Mouse (Mus musculus) testis, adult 2 months (tissue): ENCODE results near the gene Atp9a. TPM values are rescaled to one million over a fixed set of nuclear protein-coding genes. Genes with fewer than 3 reads are reported as not detected.

Source experiments
- H3K27ac ChIP-seq: fragments of 200-500 bp; 2 replicates; pipeline ENCODE4 v1.5.1; 2012; ENCODE audit warnings: low read depth, low read length; ENCODE audit not compliant: control insufficient read depth, insufficient read depth
- H3K27me3 ChIP-seq: fragments of 200-500 bp; 2 replicates; pipeline ENCODE4 v1.6.1; 2012; ENCODE audit warnings: mild to moderate bottlenecking, low read length, moderate library complexity; ENCODE audit not compliant: control insufficient read depth, insufficient read depth
- H3K36me3 ChIP-seq: fragments of 200-500 bp; 2 replicates; pipeline ENCODE4 v1.6.1; 2012; ENCODE audit warnings: mild to moderate bottlenecking, low read length; ENCODE audit not compliant: control insufficient read depth, insufficient read depth
- H3K4me1 ChIP-seq: fragments of 200-500 bp; 2 replicates; pipeline ENCODE4 v1.6.1; 2012; ENCODE audit warnings: low read length; ENCODE audit not compliant: control insufficient read depth, insufficient read depth
- H3K4me3 ChIP-seq: fragments of 200-500 bp; 2 replicates; pipeline ENCODE4 v1.5.1; 2012; ENCODE audit warnings: low read depth, mild to moderate bottlenecking, low read length, moderate library complexity, mixed read lengths; ENCODE audit not compliant: control insufficient read depth
- CTCF ChIP-seq: fragments of 200-500 bp; IDR thresholded peaks from 2 replicates; pipeline ENCODE4 v1.5.1; 2012; ENCODE audit warnings: low read depth, mild to moderate bottlenecking, inconsistent platforms, low read length, moderate library complexity; ENCODE audit not compliant: control insufficient read depth, insufficient read depth, insufficient replicate concordance
- POLR2A ChIP-seq: fragments of 200-500 bp; IDR thresholded peaks from 2 replicates; pipeline ENCODE4 v1.6.1; 2012; ENCODE audit warnings: low read depth, mild to moderate bottlenecking, inconsistent platforms, low read length, moderate library complexity; ENCODE audit not compliant: control insufficient read depth
- polyA plus RNA-seq: library from polyadenylated mRNA; depleted of rRNA; stranded (reverse); fragments of >200 nt; gene quantifications from 2 replicates; pipeline ENCODE4 v1.2.3, GENCODE M21; 2012

The Atp9a gene
- polyA plus RNA-seq, 1 experiment, result 63.7 TPM

DNA sequence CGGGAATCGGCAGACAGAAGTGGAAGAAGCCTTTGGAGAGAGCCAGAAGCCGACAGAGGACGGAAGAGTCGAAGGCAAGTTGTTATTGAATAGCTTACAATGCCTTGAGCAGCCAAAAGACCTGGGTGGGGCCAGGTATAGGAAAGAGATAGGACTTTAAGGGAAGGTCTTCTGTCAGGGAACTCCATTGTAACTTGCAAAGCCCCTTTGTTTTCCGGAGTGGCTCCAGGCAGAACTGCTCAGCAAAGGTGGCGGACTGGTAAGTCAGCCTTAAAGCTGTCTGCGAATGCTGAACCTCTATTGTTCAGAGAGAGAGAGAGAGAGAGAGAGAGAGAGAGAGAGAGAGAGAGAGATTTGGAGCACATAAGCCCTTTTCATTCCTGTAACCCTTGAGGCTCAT is 27.1 kb upstream of the Atp9a start:
- no peak overlapping the region for H3K4me3 ChIP-seq
- no peak overlapping the region for H3K27ac ChIP-seq
- H3K36me3 ChIP-seq, result no peaks in the 10 kb centered on the region
- H3K4me1 ChIP-seq, result peaks cover 2% of the 10 kb centered on the region; the same call in 1 of the 2 replicates
- H3K27me3 ChIP-seq, result peaks cover 2% of the 10 kb centered on the region; the same call in 1 of the 2 replicates
- no peak for TF ChIP-seq CTCF
- TF ChIP-seq POLR2A, result no peak

DNA sequence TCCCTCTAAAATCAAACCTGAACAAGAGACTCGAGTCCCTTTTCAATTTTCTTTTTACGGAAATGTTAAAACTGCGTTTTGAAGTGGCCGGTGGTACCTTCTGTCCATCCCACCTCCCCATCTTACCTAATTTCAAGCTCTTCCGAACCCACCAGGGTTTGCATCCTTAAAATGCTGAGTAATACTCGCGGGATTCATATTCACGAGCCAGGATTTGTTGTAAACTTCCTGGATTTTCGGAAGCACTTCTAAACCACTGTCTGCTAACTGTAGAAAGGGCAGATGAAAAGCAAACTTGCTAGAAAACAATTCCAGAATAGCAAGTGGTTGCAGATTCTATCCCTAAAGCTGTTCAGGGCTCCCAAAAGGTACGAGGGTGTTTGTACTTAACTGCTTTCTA is 25.4 kb upstream of the Atp9a start, which contains the start of gene Sall4:
Gene Sall4, minus strand, starts transcription at position 362 of the 400 bp plus-strand sequence.
- Histone ChIP-seq H3K27me3 (peaks cover 2% of the 10 kb centered on the region; the same call in 1 of the 2 replicates), H3K27ac (no peak within 1 kb of the TSS), H3K4me1 (peaks cover 2% of the 10 kb centered on the region), H3K4me3 (peak within 1 kb of the TSS; percentile 51; the same call in 1 of the 2 replicates), H3K36me3 (no peaks in the 10 kb centered on the region)
- TF ChIP-seq POLR2A, result no peak
- no peak for TF ChIP-seq CTCF

DNA sequence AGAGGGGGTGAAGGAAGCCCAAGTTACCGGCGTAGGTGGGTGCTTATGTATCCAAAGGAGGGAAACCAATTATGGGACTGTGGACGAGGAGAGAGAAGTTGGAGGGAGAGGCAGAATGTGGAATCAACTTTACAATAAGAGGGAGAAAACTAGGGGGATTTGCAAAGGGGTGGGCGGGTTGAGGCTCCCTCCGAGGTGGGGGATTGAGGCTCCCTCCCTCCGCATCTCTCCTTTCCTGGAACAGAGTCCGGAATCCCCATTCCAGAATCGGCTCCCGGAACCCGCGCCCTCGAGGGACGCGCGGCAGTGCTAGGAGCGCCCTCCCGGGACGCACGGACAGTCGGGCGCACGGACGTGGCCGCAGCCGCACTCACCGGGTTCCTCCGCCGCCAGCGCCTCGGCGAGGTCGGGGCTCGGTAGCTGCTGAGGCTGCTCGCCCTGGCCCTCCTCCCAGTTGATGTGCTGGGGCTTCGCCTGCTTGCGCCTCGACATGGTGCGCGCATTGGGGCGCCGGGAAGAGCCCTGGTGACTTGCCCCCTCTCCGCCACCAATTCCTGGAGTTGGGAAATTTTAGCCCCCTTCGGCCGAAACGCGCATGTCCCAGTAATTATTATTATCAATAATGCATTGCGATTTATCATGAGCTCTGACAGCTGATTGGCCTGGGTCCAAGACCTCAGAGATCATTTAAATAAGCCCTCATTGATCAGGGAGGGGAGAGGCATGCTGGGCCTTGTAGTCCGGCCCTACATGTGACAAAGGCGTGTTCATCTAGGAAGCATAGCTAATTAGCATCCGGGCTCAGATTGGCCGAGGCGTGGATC is 24.5 kb upstream of the Atp9a start:
- TF ChIP-seq CTCF (no peak), POLR2A (no peak)
- Histone ChIP-seq H3K36me3 (no peaks in the 10 kb centered on the region), H3K4me3 (peak overlapping the region; percentile 51; the same call in 1 of the 2 replicates), H3K27me3 (peaks cover 2% of the 10 kb centered on the region; the same call in 1 of the 2 replicates), H3K27ac (no peak overlapping the region), H3K4me1 (peaks cover 2% of the 10 kb centered on the region)

DNA sequence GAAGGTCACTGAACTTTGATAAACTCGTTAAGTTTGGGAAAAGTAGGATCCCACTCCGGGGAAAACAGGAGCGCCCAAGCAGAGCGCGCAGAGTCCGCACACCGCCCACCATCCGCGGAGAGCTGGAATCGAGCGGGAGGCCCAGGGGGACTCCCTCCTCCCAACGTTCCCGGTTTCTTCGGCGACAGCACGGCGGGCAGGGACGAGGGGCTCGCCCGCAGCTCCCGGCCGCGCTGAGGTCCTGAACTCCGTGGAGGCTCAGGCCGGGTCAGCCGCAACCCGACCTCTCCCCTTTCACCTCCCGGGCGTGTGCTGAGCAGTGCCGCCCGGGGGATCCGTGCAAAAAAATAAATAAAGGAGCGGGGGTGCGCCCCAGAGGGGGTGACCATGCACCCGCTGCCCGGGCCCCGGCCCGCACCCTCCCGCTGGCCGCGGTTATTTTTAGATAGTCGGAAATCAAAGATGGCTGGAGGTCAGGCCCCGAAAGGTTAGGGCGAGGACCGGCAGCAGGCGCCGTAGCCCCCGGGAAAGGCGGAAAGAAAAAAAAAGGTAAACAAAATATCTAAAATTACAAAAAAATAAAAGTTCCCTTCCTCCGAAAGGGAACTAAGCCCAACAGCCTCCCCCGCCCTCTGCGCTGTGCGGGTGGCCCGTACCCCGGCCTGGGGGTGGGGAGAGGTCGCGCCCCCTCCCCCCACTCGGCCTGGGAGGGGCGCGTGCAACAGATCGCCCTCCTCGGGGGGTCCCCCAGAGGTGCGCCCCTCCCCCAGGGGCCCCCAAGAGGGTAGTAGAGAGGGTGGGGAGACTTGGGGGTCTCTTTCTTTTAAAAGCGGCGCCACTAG is 23.7 kb upstream of the Atp9a start:
- Histone ChIP-seq H3K27me3 (peaks cover 2% of the 10 kb centered on the region; the same call in 1 of the 2 replicates), H3K4me1 (peaks cover 2% of the 10 kb centered on the region), H3K27ac (no peak overlapping the region), H3K36me3 (no peaks in the 10 kb centered on the region), H3K4me3 (peak overlapping the region; percentile 23)
- TF ChIP-seq POLR2A (no peak), CTCF (no peak)

DNA sequence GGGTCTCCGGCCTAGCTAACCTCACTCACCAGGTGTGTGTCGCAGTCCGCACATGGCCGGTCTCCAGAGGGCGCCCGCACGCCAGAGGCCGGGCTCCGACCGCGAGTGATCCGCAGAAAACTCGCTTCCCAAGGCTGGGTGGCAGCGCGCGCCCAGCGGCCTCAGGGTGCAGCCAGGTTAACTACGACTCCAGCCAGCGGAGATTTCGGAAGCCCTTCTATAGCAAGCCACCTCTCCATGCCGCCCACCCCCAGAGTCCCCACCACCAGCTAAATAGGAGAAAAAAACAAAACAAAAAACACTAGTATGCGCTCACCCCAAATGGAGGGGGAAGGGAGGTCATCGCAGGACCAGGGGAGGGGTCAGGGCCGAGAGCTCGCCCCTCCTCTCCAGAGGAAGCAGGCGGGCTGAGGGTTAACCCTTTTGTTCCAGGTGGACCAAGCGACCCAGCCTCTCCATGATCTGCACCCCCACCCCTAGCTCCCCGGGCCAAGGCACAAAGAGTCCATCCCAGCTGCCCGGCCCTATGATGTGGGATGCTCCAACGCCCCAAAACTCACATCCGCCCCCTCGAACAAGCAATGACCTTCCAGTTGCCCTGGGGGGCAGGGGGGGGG is 23.0 kb upstream of the Atp9a start:
- H3K4me1 ChIP-seq, result peaks cover 2% of the 10 kb centered on the region
- no peaks in the 10 kb centered on the region for H3K36me3 ChIP-seq
- H3K27me3 ChIP-seq, result peaks cover 2% of the 10 kb centered on the region; the same call in 1 of the 2 replicates
- TF ChIP-seq CTCF (peak; percentile 30; the same call in 1 of the 2 replicates), POLR2A (no peak)
- H3K4me3 ChIP-seq, result peak overlapping the region; percentile 33
- H3K27ac ChIP-seq, result no peak overlapping the region

DNA sequence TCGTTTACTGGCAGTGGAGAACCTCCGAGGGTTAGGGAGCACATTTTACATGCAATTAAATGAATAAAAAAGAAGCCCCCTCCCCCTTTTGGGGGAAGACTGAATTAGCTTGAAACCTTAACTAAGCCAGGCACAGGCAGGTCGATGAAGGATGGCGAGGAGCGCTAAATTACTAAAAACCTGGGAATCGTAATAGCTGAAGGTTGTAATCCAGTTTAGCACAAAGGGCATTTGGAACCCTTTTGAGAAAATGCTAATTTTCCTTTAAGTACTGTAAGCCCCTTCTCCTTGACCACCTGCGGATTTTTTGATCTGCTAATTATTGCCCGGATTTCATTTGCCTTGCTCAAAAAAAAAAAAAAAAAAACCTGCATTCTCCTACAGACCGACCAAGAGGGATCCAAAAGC is 22.3 kb upstream of the Atp9a start:
- Histone ChIP-seq H3K4me3 (no peak overlapping the region), H3K27ac (no peak overlapping the region), H3K27me3 (peaks cover 2% of the 10 kb centered on the region; the same call in 1 of the 2 replicates), H3K4me1 (peaks cover 2% of the 10 kb centered on the region), H3K36me3 (no peaks in the 10 kb centered on the region)
- no peak for TF ChIP-seq POLR2A
- TF ChIP-seq CTCF, result no peak

DNA sequence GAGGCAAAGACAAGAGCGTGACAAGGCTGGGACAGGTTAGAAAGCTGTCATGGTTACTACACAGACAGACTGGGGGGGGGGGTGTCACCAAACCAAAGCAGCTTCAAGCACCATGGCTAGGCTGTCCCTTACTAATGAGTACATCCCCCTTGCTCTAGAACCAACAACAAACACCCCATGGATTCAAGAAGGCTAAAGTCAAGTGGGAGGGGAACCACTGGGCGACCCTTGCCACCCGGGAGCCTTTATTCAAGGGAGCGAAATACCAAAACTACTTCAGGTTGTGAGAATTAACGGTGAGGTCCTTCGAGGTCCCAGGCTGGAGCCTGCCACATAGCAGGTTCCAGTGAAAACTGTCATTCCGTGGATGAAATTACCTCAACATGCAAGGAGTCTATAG is 21.6 kb upstream of the Atp9a start:
- peaks cover 2% of the 10 kb centered on the region for H3K4me1 ChIP-seq
- H3K27ac ChIP-seq, result no peak overlapping the region
- no peak for TF ChIP-seq CTCF
- no peak for TF ChIP-seq POLR2A
- H3K36me3 ChIP-seq, result no peaks in the 10 kb centered on the region
- H3K4me3 ChIP-seq, result no peak overlapping the region
- H3K27me3 ChIP-seq, result peaks cover 2% of the 10 kb centered on the region; the same call in 1 of the 2 replicates
